Mouse (Mus musculus) forebrain, embryonic 13.5 days (tissue): ENCODE results near the gene Gzmc. TPM values are rescaled to one million over a fixed set of nuclear protein-coding genes. Genes with fewer than 3 reads are reported as not detected.

Source experiments
- ATAC-seq: fragments of 200-750 bp; cut with Nextera tagmentation; 2 replicates; pipeline ENCODE4 v1.8.0; 2017
- H3K27ac ChIP-seq: fragments of 300-500 bp; sonication (generic); 2 replicates; pipeline ENCODE4 v1.5.1; 2015; ENCODE audit warnings: inconsistent platforms, mild to moderate bottlenecking, moderate library complexity
- H3K27me3 ChIP-seq: fragments of 300-500 bp; sonication (generic); 2 replicates; pipeline ENCODE4 v1.6.1; 2015; ENCODE audit warnings: mild to moderate bottlenecking, inconsistent platforms
- H3K36me3 ChIP-seq: fragments of 300-500 bp; sonication (generic); 2 replicates; pipeline ENCODE4 v1.6.1; 2015; ENCODE audit warnings: mild to moderate bottlenecking, inconsistent platforms; ENCODE audit not compliant: poor library complexity, severe bottlenecking
- H3K4me1 ChIP-seq: fragments of 300-500 bp; sonication (generic); 2 replicates; pipeline ENCODE4 v1.6.1; 2015; ENCODE audit warnings: inconsistent platforms
- H3K4me2 ChIP-seq: fragments of 300-500 bp; sonication (generic); 2 replicates; pipeline ENCODE4 v1.6.1; 2015; ENCODE audit warnings: inconsistent platforms, mild to moderate bottlenecking, moderate library complexity
- H3K4me3 ChIP-seq: fragments of 300-500 bp; sonication (generic); 2 replicates; pipeline ENCODE4 v1.5.1; 2015; ENCODE audit warnings: mild to moderate bottlenecking, inconsistent platforms
- H3K9ac ChIP-seq: fragments of 300-500 bp; sonication (generic); 2 replicates; pipeline ENCODE4 v1.6.1; 2015; ENCODE audit warnings: mild to moderate bottlenecking, inconsistent platforms
- H3K9me3 ChIP-seq: fragments of 300-500 bp; sonication (generic); replicated peaks from 2 replicates; pipeline ENCODE4 v1.6.1; 2016; ENCODE audit warnings: inconsistent platforms
- WGBS: fragments of 180-500 bp; shearing (Covaris S2); methylation state at CpG from one replicate; pipeline ENCODE4 v1.1.7; 2015; 5-methylcytosine and 5-hydroxymethylcytosine counted together
- polyA plus RNA-seq: library from polyadenylated mRNA; unstranded; fragments of >200 nt; fragmentation: Nextera tagmentation; extraction: Ambion mirVana; gene quantifications from 2 replicates; pipeline ENCODE4 v1.2.1, GENCODE M21; 2015

Gzmc gene
- polyA plus RNA-seq, 1 experiment from 2014 or later, result not detected

DNA sequence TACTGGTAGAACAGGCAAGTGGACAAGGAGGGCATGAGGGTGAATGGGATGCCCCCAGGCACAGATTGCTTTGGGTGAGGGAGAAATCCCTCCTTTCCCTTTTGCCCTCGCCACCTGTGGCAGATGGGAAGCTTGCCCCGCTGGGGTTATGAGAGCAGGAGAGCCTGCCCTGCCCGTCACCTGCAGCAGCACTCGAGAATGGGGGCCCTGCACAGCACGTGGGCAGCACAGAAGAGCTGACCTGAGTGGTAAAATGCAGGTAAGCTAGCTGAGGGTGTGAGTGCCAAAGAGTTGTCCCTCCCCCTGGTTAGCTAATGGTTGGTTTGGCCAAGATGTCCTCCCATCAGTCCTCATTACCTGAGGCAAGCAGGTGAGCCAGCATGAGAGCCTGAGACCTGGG lies 47.9 kb downstream of the Gzmc start:
- H3K4me3 ChIP-seq, result no peak overlapping the region
- no peak for ATAC-seq
- WGBS, result 81% methylated on average over 5 of the region's 5 CpGs
- H3K36me3 ChIP-seq, result no peaks in the 10 kb centered on the region
- H3K27me3 ChIP-seq, result no peaks in the 10 kb centered on the region
- no peaks in the 10 kb centered on the region for H3K4me1 ChIP-seq
- H3K9ac ChIP-seq, result no peak overlapping the region
- H3K9me3 ChIP-seq, result no peaks in the 10 kb centered on the region
- H3K27ac ChIP-seq, result no peak overlapping the region
- no peak overlapping the region for H3K4me2 ChIP-seq

Other genes with a start within 250 kb of the Gzmc start
- gene Mcpt1, start 216.7 kb downstream of the Gzmc start, polyA plus RNA-seq, result not detected in 2 replicates
- gene Mcpt9, start 204.2 kb downstream of the Gzmc start, polyA plus RNA-seq, result not detected in 2 replicates
- not detected in 2 replicates for gene Mcpt2, start 192.6 kb downstream of the Gzmc start, polyA plus RNA-seq
- gene Mcpt4, start 172.3 kb downstream of the Gzmc start, polyA plus RNA-seq, result not detected in 2 replicates
- not detected in 2 replicates for gene Mcpt8, start 149.4 kb downstream of the Gzmc start, polyA plus RNA-seq
- not detected in 2 replicates for gene Ctsg, start 132.1 kb downstream of the Gzmc start, polyA plus RNA-seq
- gene Gzme, start 114.0 kb downstream of the Gzmc start, polyA plus RNA-seq, result not detected in 2 replicates
- gene Gzmd, start 102.0 kb downstream of the Gzmc start, polyA plus RNA-seq, result not detected in 2 replicates
- not detected in 2 replicates for gene Gzmg, start 75.1 kb downstream of the Gzmc start, polyA plus RNA-seq
- not detected in 2 replicates for gene Gzmn, start 60.1 kb downstream of the Gzmc start, polyA plus RNA-seq
- gene Gzmf, start 23.2 kb downstream of the Gzmc start, polyA plus RNA-seq, result not detected in 2 replicates
- gene Gzmb, start 27.6 kb upstream of the Gzmc start, polyA plus RNA-seq, result not detected in 2 replicates
- gene Atp12a, start 130.4 kb upstream of the Gzmc start, polyA plus RNA-seq, result 0.12 and 0.13 TPM in 2 replicates
- gene Rnf17, start 167.9 kb upstream of the Gzmc start, polyA plus RNA-seq, result 0.28 and 0.57 TPM in 2 replicates